Mouse (Mus musculus) heart, adult 2 months (tissue): ENCODE data around the gene Lmo7.

Experiments
- CTCF ChIP-seq: fragments of 200-600 bp; IDR thresholded peaks from 2 replicates; pipeline ENCODE4 v1.8.1; 2022; ENCODE audit warnings: antibody characterized with exemption, mild to moderate bottlenecking, moderate library complexity
- EP300 ChIP-seq: fragments of 200-500 bp; IDR thresholded peaks from 2 replicates; pipeline ENCODE4 v1.6.1; 2011; ENCODE audit warnings: low read depth, low read length, control low read depth; ENCODE audit not compliant: insufficient read depth
- POLR2A ChIP-seq: fragments of 200-500 bp; IDR thresholded peaks from 2 replicates; pipeline ENCODE4 v1.6.1; 2011; ENCODE audit warnings: mild to moderate bottlenecking, low read depth, low read length, control low read depth; ENCODE audit not compliant: insufficient read depth

- no peak for TF ChIP-seq POLR2A
- peak; percentile 95 for TF ChIP-seq CTCF
- TF ChIP-seq EP300, result peak; percentile 30; the same call in 1 of the 2 replicates
These were observed 52.3 kb downstream of the Lmo7 start for GRCm38 (mm10) chr14:101781943-101782510.
